Mouse (Mus musculus) CH12.LX (cell line): Measurements from ENCODE around the gene Ipo8.

Source experiments
- CHD2 ChIP-seq: IDR thresholded peaks from 2 replicates; pipeline ENCODE4 v1.6.1; 2011; ENCODE audit warnings: low read length, improper control_type of control experiment
- CTCF ChIP-seq, 2 experiments: IDR thresholded peaks in 1 of 2; conservative IDR thresholded peaks in 1 of 2; 2 replicates each; pipeline ENCODE4 v1.5.1; 2011 to 2012; ENCODE audit warnings: low read depth in 2 of 2, low read length in 2 of 2, improper control_type of control experiment in 1 of 2, inconsistent platforms in 1 of 2, mild to moderate bottlenecking in 1 of 2, moderate library complexity in 1 of 2
- E2F4 ChIP-seq: IDR thresholded peaks from 2 replicates; pipeline ENCODE4 v1.6.1; 2011; ENCODE audit warnings: low read depth, low read length, improper control_type of control experiment; ENCODE audit not compliant: insufficient replicate concordance
- IRF4 ChIP-seq: IDR thresholded peaks from 2 replicates; pipeline ENCODE4 v1.6.1; 2014; ENCODE audit warnings: low read depth, mild to moderate bottlenecking, inconsistent platforms, low read length, improper control_type of control experiment
- POLR2A ChIP-seq: IDR thresholded peaks from 2 replicates; pipeline ENCODE4 v1.6.1; 2011; ENCODE audit warnings: low read depth, mild to moderate bottlenecking, improper control_type of control experiment, low read length
- ZNF384 ChIP-seq: IDR thresholded peaks from 2 replicates; pipeline ENCODE4 v1.6.1; 2012; ENCODE audit warnings: low read depth, low read length, improper control_type of control experiment, inconsistent platforms

DNA sequence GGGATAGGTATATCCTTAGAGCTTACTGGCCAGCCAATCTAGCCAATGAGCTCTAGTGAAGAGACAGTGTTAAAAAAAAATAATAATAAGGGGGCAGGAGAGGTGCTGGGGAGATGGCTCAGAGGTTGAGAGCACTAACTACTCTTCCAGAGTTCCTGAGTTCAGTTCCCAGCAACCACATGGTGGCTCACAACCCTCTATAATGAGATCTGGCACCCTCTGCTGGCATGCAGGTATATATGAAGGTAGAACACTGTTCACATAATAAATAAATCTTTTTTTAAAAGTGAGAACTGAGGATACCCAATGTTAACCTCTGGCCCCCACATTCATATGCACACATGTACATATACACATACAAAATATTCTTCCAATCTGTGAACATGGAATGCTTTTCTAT lies 64.0 kb downstream of the Ipo8 start:
- peak in 1 of 2 experiments; percentile 38; a peak in 2 of 4 replicates for TF ChIP-seq CTCF (conservative IDR thresholded peaks at IDR 0.05 in 1 of 2, IDR thresholded peaks at IDR 0.05 in 1 of 2; ENCODE audit: low read depth in 2 of 2, low read length in 2 of 2)
- no peak for TF ChIP-seq E2F4
- TF ChIP-seq IRF4: no peak
- TF ChIP-seq CHD2: no peak
- TF ChIP-seq ZNF384: no peak
- no peak for TF ChIP-seq POLR2A
